In the genomic region with DNA sequence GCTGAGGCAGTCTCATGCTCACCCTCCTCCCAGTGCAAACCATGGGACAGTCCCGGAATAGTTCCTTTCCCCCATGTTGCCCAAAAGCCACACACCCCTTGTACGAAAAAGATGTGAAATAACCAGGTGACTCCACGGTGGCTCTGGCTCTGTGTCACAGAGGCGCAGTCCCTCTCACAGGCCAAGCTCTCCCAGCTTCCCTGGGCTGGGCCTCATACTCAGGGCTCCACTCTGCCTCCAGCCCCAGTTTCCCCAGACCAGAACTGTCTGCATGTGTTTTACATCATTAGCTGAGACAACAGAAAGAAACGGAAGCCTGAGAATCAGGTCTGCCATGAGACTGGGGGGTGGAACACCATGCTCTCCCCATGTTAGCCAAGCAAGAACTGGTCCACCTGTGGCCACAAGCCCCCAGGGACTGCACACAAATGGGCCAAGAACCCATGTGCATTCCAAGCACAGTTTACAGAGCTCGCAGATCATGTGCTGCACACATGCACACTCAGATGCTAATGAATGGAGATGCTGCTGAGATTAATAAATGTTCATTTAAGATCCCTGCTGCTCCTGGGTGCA, we compare ENCODE assay signal across 14 mouse cellular contexts.
DNase-seq lines count a peak whose midpoint lies in the region; ATAC-seq and TF ChIP-seq lines count a peak whose summit lies in the region.
"Had no signal": no experiment of that assay in that cellular context is flagged by ENCODE, and none has a peak within 500 bp of the region (broad histone marks: within the 10 kb centered on the region; RNA-seq: fewer than 3 reads in every experiment).

No protein-coding gene starts in this region.

- no peaks in the 10 kb centered on the region for H3K9me3 ChIP-seq in heart, embryonic 15.5 days (replicated peaks)
- H3K9me3 ChIP-seq in CH12.LX (replicated peaks; ENCODE audit: low read length): peaks cover 3% of the 10 kb centered on the region
- no peaks in the 10 kb centered on the region for H3K9me3 ChIP-seq in embryonic facial prominence, embryonic 15.5 days (replicated peaks)
- H3K9me3 ChIP-seq in hindbrain, embryonic 16.5 days (ENCODE audit: control insufficient read depth, low read length): no peaks in the 10 kb centered on the region

- H3K4me2 ChIP-seq in heart, embryonic 15.5 days: no peak overlapping the region
- H3K4me2 ChIP-seq in CH12.LX (ENCODE audit: insufficient read depth, low read depth, poor library complexity, severe bottlenecking): peak overlapping the region; percentile 70
- H3K4me2 ChIP-seq in embryonic facial prominence, embryonic 15.5 days (replicated peaks): no peak overlapping the region
- H3K4me2 ChIP-seq in hindbrain, embryonic 16.5 days (ENCODE audit: low read length): no peak overlapping the region

- H3K27ac ChIP-seq in heart, embryonic 15.5 days: 0 out of 2 replicates have a peak overlapping the region, but pooled peaks have one; percentile 1
- H3K27ac ChIP-seq in CH12.LX (ENCODE audit: insufficient read depth, low read depth): peak overlapping the region; percentile 95
- H3K27ac ChIP-seq in embryonic facial prominence, embryonic 15.5 days (replicated peaks): peak overlapping the region; percentile 58
- H3K27ac ChIP-seq in hindbrain, embryonic 16.5 days (ENCODE audit: low read depth, low read length): peak overlapping the region; percentile 42; the same call in 1 of the 2 replicates
- no peak overlapping the region for H3K27ac ChIP-seq in thymus, adult 2 months (ENCODE audit: control insufficient read depth, insufficient read depth, low read length)

- TF ChIP-seq CTCF in CH12.LX (conservative IDR thresholded peaks at IDR 0.05 in 1 of 2, IDR thresholded peaks at IDR 0.05 in 1 of 2; ENCODE audit: low read depth in 2 of 2, low read length in 2 of 2): peak in 1 of 2 experiments; percentile 44; a peak in 2 of 4 replicates
- TF ChIP-seq CTCF in thymus, adult 2 months (IDR thresholded peaks at IDR 0.05; ENCODE audit: borderline replicate concordance, control insufficient read depth, extremely low read depth, insufficient read depth, low read length, poor library complexity): no peak

- H3K79me2 ChIP-seq in CH12.LX (replicated peaks; ENCODE audit: control insufficient read depth, extremely low read depth, insufficient read depth, poor library complexity, severe bottlenecking): peaks cover 59% of the 10 kb centered on the region

- no peak; the same call in 1 of the 2 replicates for TF ChIP-seq RAD21 in CH12.LX (IDR thresholded peaks at IDR 0.05; ENCODE audit: low read depth, low read length)

- no peak; the same call in 1 of the 2 replicates for TF ChIP-seq POLR2A in CH12.LX (IDR thresholded peaks at IDR 0.05; ENCODE audit: low read depth, low read length)
- no peak for TF ChIP-seq POLR2A in thymus, adult 2 months (IDR thresholded peaks at IDR 0.05; ENCODE audit: control insufficient read depth, extremely low read depth, insufficient read depth, low read length, poor library complexity)

- peaks cover 6% of the 10 kb centered on the region; the same call in 1 of the 2 replicates for H3K36me3 ChIP-seq in heart, embryonic 15.5 days
- peaks cover 11 to 73% of the 10 kb centered on the region in 2 experiments for H3K36me3 ChIP-seq in CH12.LX (replicated peaks in 1 of 2; ENCODE audit: control insufficient read depth in 1 of 2, insufficient read depth in 1 of 2, low read length in 1 of 2)
- H3K36me3 ChIP-seq in embryonic facial prominence, embryonic 15.5 days: 0 out of 2 replicates have a peak, but pooled peaks cover 8% of the 10 kb centered on the region
- H3K36me3 ChIP-seq in hindbrain, embryonic 16.5 days (ENCODE audit: control insufficient read depth, insufficient read depth, low read length): no peaks in the 10 kb centered on the region
- no peaks in the 10 kb centered on the region for H3K36me3 ChIP-seq in thymus, adult 2 months (ENCODE audit: control insufficient read depth, insufficient read depth, low read length)

- dilution Hi-C loops in CH12.LX (cut with MboI; ENCODE audit: extremely low pct_ligation_motif_present, extremely low pct_unique_long_range_greater_than_20kb, low sequenced_read_pairs): no loop called here

- in situ Hi-C loops in CH12.LX (cut with MboI; ENCODE audit: low pct_ligation_motif_present, low pct_unique_long_range_greater_than_20kb, low sequenced_read_pairs): no loop called here

- H3K4me1 ChIP-seq in heart, embryonic 15.5 days (replicated peaks): peaks cover 81% of the 10 kb centered on the region
- peaks cover 58 to 95% of the 10 kb centered on the region in 2 experiments for H3K4me1 ChIP-seq in CH12.LX (ENCODE audit: control insufficient read depth in 1 of 2, insufficient read depth in 2 of 2)
- peaks cover 79% of the 10 kb centered on the region for H3K4me1 ChIP-seq in embryonic facial prominence, embryonic 15.5 days
- peaks cover 43% of the 10 kb centered on the region for H3K4me1 ChIP-seq in hindbrain, embryonic 16.5 days (ENCODE audit: control insufficient read depth, insufficient read depth, low read depth, low read length)
- peaks cover 34% of the 10 kb centered on the region for H3K4me1 ChIP-seq in thymus, adult 2 months (replicated peaks; ENCODE audit: control insufficient read depth, insufficient read depth, low read length)

- peak; percentile 79 for TF ChIP-seq EP300 in CH12.LX (IDR thresholded peaks at IDR 0.05; ENCODE audit: low read length)

- H3K4me3 ChIP-seq in heart, embryonic 15.5 days: no peak overlapping the region
- no peak overlapping the region for H3K4me3 ChIP-seq in CH12.LX (replicated peaks in 1 of 3; ENCODE audit: low read depth in 2 of 3, low read length in 2 of 3, poor library complexity in 1 of 3)
- no peak overlapping the region for H3K4me3 ChIP-seq in embryonic facial prominence, embryonic 15.5 days (replicated peaks)
- H3K4me3 ChIP-seq in hindbrain, embryonic 16.5 days (ENCODE audit: low read length): no peak overlapping the region
- no peak overlapping the region for H3K4me3 ChIP-seq in thymus, adult 2 months (ENCODE audit: control insufficient read depth, insufficient read depth, low read length)

- H3K9ac ChIP-seq in heart, embryonic 15.5 days: no peak overlapping the region
- H3K9ac ChIP-seq in CH12.LX (ENCODE audit: insufficient read depth, low read depth): no peak overlapping the region
- no peak overlapping the region for H3K9ac ChIP-seq in embryonic facial prominence, embryonic 15.5 days
- no peak overlapping the region; the same call in 1 of the 2 replicates for H3K9ac ChIP-seq in hindbrain, embryonic 16.5 days (ENCODE audit: low read depth, low read length)

- H3K27me3 ChIP-seq in heart, embryonic 15.5 days: no peaks in the 10 kb centered on the region
- H3K27me3 ChIP-seq in CH12.LX (replicated peaks): no peaks in the 10 kb centered on the region
- no peaks in the 10 kb centered on the region for H3K27me3 ChIP-seq in embryonic facial prominence, embryonic 15.5 days
- H3K27me3 ChIP-seq in hindbrain, embryonic 16.5 days (replicated peaks; ENCODE audit: control insufficient read depth, insufficient read depth, low read length): no peaks in the 10 kb centered on the region
- H3K27me3 ChIP-seq in thymus, adult 2 months (ENCODE audit: control insufficient read depth, insufficient read depth, low read length): no peaks in the 10 kb centered on the region
- H3K27me3 ChIP-seq: Patski had no signal

- ATAC-seq in heart, embryonic 15.5 days (replicated peaks; ENCODE audit: insufficient number of reproducible peaks, insufficient read depth, low FRiP score, low read depth): no peak
- ATAC-seq in embryonic facial prominence, embryonic 15.5 days (ENCODE audit: insufficient number of reproducible peaks, low FRiP score, low TSS enrichment, low read depth): no peak
- peak; percentile 22 for ATAC-seq in hindbrain, embryonic 16.5 days
- ATAC-seq: intestine, embryonic 16.5 days; lung, postnatal 0 days; Patski had no signal

- WGBS in heart, embryonic 15.5 days: 72% methylated on average over 6 of the region's 6 CpGs
- WGBS in embryonic facial prominence, embryonic 15.5 days: 39% methylated on average over 6 of the region's 6 CpGs
- 62% methylated on average over 6 of the region's 6 CpGs for WGBS in hindbrain, embryonic 16.5 days
- 91% methylated on average over 6 of the region's 6 CpGs for WGBS in thymus, adult 2 months

- no peak for DNase-seq in heart, adult 18-20 months
- peak; percentile 91 for DNase-seq in CH12.LX (ENCODE audit: extremely low read depth)
- no peak for DNase-seq in thymus, adult 2 months
- DNase-seq in testis, postnatal 10 days (ENCODE audit: low spot score): no peak
- no peak for DNase-seq in embryo, embryonic 10.5 days (ENCODE audit: low spot score)
- DNase-seq: cerebellum, adult 2 months; gastrocnemius, postnatal 25 days; retina, postnatal 1 day had no signal

TF ChIP-seq in CH12.LX, 34 proteins besides CTCF, POLR2A, EP300 and RAD21 (continues in another document):
- TF ChIP-seq HCFC1 (IDR thresholded peaks at IDR 0.05; ENCODE audit: low read depth, low read length): peak; percentile 43; the same call in 1 of the 2 replicates
- TF ChIP-seq KAT2A (IDR thresholded peaks at IDR 0.05; ENCODE audit: insufficient replicate concordance, low read length): 0 out of 2 replicates have a peak, but pooled peaks have one; percentile 31
- TF ChIP-seq CHD2 (IDR thresholded peaks at IDR 0.05; ENCODE audit: low read length): peak; percentile 80
- TF ChIP-seq ZC3H11A (IDR thresholded peaks at IDR 0.05; ENCODE audit: low read depth, low read length): no peak
- TF ChIP-seq UBTF (IDR thresholded peaks at IDR 0.05; ENCODE audit: low read depth, low read length): peak; percentile 74
- peak; percentile 97 for TF ChIP-seq MXI1 (IDR thresholded peaks at IDR 0.05; ENCODE audit: low read depth, low read length)
- TF ChIP-seq JUND (conservative IDR thresholded peaks at IDR 0.05; ENCODE audit: low read depth, low read length): 0 out of 2 replicates have a peak, but pooled peaks have one; percentile 20
- TF ChIP-seq IRF4 (IDR thresholded peaks at IDR 0.05; ENCODE audit: low read depth, low read length): peak; percentile 55; the same call in 1 of the 2 replicates
- TF ChIP-seq ZNF384 (IDR thresholded peaks at IDR 0.05; ENCODE audit: low read depth, low read length): no peak
- peak; percentile 53; the same call in 1 of the 2 replicates for TF ChIP-seq ELF1 (IDR thresholded peaks at IDR 0.05; ENCODE audit: low read depth, low read length)
- no peak for TF ChIP-seq E2F4 (IDR thresholded peaks at IDR 0.05; ENCODE audit: insufficient replicate concordance, low read depth, low read length)
- peak; percentile 85; the same call in 1 of the 2 replicates for TF ChIP-seq RCOR1 (conservative IDR thresholded peaks at IDR 0.05; ENCODE audit: low read depth, low read length)
- TF ChIP-seq SIN3A (IDR thresholded peaks at IDR 0.05; ENCODE audit: low read length): peak; percentile 89
- peak; percentile 98 for TF ChIP-seq BHLHE40 (IDR thresholded peaks at IDR 0.05; ENCODE audit: low read depth, low read length)
- TF ChIP-seq JUN (IDR thresholded peaks at IDR 0.05; ENCODE audit: insufficient read depth, low read depth, low read length): peak; percentile 30; the same call in 1 of the 2 replicates
- TF ChIP-seq SMC3 (IDR thresholded peaks at IDR 0.05; ENCODE audit: low read depth, low read length): peak; percentile 18; the same call in 1 of the 2 replicates
- peak; percentile 58; the same call in 1 of the 2 replicates for TF ChIP-seq MAZ (IDR thresholded peaks at IDR 0.05; ENCODE audit: low read depth, low read length)
